Mouse (Mus musculus) forelimb bud, embryonic 11.5 days (tissue): ENCODE results near the gene Selenbp2.
"Not testable (repeated sequence)": the region's sequence is repeated elsewhere in the genome, so short reads cannot be mapped to it uniquely, and the experiment has no call there.

ENCODE experiments used
- DNase-seq: peaks from one replicate; pipeline ENCODE4 v3.0.0-alpha.2; 2012; ENCODE audit warnings: low read depth, low spot score

Gene Selenbp2

DNA sequence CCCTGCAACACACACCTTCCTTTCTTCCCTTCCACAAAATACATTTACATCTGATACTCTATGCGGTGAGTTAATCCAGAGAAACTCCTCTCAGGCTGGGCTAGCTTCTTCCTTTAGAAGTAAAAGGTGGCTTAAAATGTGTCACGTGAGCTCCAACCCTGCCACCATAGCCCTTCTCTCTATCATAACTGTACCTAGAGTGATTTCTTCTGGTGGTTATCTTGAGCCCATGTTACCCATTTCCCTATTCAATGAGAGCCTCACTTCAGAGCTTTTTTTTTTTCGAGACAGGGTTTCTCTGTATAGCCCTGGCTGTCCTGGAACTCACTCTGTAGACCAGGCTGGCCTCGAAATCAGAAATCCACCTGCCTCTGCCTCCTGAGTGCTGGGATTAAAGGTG, 1.7 kb upstream of the Selenbp2 start:
- not testable (repeated sequence) for DNase-seq

DNA sequence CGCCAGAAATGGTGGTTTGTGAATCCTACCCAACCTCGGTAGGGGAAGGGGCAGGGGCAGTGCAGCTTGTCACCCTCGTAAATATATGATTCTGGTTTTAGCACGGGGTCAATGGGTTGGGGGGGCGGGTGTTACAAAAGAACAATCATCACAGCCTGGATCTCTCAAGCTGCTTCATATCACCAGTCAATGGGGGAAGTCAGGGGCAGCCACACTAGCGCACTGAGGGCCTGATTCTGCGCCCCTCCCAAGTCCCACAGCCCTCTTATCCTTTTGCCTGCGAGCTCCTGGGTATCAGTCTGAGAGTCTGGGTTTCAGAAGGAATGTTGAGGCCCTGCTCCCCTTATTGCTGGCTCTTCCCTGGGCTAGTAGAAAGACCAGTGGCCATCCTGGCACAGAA, 518 bp downstream of the Selenbp2 start:
- DNase-seq, result not testable (repeated sequence)

DNA sequence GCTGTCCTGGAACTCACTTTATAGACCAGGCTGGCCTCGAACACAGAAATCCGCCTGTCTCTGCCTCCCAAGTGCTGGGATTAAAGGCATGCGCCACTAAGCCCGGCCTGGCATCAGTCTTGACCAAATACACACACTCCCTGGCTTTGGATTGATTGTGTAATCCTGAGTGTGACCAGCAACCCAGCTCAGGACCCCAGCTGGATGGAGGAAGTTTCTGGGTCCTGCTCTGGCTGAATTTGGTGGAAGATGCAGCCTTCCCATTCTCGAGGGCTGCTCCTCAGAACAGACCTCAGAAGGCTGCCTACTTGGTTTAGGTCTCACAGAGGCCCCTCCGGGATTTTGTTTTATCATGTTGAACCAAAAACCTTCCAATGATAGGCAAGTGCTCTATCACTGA, 2.2 kb downstream of the Selenbp2 start:
- not testable (repeated sequence) for DNase-seq

DNA sequence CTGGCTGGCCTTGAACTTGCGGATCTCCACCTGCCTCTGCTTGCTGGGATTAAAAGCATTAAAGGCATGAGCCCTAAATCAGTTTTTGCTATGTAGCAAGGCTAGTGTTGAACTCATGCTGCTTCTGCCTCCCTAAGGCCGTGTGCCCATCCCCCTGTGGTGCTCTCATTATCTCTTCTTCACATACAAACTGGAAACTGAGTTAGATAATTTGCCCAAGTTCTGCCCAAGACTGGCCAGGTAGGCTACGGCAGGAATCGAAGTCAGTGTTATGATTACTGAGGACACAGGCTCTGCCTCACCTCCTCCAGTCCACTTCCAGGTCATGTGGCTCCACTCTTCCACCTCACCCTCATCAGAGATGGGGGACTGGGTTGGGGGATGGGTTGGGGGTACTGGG, 2.9 kb downstream of the Selenbp2 start:
- not testable (repeated sequence) for DNase-seq

DNA sequence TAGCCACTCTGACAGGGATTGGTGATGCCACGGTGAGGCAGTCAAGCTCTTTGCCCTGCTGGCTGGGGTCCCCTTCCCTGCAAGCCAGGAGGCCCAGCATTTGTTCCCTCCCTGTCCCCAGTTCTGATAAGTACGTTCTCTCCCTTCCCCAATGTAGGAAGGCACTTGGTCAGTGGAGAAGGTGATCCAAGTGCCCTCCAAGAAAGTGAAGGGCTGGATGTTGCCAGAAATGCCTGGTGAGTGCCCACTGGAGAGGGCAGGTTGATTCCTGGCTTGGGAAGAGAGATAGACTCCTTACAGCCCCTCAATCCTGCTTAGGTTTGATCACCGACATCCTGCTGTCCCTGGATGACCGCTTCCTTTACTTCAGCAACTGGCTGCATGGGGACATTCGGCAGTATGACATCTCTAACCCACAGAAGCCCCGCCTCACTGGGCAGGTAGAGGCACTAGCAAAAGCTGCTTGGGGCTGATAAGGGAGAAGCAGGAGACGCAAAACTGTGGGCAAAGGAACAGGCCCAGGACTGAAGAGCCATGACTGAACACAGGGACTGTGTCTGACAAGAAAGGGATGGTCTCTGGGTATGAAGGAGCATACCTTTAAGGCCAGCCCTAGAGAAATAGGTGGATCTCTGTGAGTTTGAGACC, 8.9 kb downstream of the Selenbp2 start:
- DNase-seq, result not testable (repeated sequence)

DNA sequence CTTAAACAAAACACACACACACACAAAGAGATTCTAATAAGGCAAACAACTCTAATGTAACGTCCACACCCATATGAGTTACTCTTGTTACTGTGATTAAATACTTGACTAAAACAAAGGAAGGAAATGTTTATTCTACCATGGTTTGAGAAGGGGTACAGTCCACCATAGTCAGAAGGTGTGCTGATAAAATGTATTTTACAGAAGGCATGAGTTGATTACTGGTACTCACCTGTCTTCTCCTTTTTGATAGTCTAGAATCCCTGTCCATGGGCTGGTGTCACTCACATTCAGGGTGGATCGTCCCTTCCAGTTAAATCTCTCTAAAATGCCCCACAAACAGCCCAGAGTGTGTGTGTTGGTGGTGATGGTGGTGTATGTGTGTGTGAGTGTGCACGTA, 9.5 kb downstream of the Selenbp2 start:
- DNase-seq, result no peak

DNA sequence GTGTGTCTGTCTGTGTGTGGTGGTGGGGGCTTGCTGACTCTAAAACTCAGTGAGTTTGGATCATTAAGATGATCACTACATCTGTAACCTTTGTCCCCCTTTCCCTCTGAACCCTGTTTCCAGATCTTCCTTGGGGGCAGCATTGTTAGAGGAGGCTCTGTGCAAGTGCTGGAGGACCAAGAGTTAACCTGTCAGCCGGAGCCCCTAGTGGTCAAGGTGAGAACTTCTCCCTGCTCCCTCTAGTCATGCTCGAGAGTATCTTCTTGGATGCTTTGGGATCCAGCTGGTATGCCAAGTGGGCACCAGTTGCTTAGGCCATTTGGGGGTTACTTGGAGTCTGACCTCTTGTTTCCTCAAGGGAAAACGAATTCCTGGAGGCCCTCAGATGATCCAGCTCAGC, 10.0 kb downstream of the Selenbp2 start:
- DNase-seq, result not testable (repeated sequence)

DNA sequence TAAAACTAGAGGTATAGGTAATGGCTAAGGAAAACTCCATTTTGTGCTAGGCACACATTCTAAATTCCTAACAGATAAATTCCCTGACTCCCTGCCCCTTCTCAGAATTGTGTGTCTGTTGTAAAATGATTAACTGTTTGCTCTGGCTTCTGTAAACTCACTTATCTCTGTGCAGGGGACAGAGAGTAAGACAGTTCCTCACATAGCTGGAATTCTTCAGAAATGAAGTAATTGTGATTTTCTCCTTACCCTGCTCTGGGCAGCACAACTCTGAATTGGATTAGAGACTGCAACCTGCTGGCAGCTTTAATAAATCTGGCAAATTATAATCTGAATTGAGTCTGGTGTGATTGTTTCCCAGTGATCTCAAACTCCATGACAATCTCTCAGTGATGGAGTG, 17.2 kb downstream of the Selenbp2 start:
- not testable (repeated sequence) for DNase-seq

DNA sequence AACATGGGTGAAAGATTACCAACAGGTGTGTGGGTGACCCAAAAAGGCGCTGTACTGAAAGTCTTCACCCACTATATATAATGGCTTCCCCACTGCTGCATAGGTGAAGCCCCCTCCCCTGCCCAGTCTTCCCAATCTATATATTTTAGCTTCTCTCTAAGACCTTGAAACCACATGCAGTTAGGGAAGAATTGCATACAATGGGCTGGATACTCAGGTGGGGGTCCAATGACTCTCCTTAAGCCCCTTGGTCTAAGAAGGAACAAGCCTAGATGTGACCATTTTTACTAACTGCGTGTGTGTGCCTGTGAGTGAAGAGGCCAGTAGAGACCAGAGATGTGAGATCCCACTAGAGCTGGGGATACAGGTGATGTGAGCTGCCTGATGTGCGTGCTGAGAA, 20.1 kb downstream of the Selenbp2 start:
- not testable (repeated sequence) for DNase-seq

DNA sequence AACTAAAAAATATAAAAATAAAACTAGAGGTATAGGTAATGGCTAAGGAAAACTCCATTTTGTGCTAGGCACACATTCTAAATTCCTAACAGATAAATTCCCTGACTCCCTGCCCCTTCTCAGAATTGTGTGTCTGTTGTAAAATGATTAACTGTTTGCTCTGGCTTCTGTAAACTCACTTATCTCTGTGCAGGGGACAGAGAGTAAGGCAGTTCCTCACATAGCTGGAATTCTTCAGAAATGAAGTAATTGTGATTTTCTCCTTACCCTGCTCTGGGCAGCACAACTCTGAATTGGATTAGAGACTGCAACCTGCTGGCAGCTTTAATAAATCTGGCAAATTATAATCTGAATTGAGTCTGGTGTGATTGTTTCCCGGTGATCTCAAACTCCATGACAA, 24.9 kb downstream of the Selenbp2 start:
- DNase-seq, result not testable (repeated sequence)

DNA sequence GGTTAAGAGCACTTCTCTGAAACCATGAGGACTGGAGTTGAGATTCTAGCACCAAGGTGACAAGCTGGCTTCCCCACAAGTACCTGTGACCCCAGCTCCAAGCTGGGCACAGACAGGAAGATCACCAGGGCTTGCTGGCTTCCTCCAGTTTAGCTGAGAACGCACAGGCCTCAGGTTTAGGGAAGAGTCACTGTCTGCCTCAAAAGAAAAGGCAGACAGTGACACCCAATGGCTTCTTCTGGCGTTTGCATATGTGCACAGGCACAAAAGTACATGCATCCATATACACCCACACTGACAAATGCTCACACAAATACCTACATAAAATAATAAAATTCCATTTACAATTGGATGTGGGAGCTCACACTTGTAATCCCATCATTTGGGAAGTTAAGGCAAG, 30.3 kb downstream of the Selenbp2 start:
- not testable (repeated sequence) for DNase-seq

DNA sequence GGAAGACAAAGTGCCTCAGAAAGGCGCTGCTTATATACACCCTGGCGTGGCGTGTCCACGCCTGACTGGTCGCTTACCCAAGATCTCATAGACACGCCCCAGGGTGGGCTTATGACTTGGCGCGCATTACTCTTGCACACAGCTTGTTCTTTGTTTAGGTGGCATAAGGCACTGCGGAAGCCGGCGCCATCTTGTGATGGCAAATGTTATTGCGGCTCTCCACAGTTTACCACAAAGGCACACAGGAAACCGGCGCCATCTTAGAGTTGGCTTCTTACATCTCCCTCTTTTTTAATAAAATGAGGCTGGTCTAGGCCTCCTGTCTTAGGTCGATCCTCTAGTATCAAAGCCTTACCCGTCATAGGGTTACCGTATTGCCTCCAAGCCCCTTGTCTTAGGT, 52.3 kb downstream of the Selenbp2 start:
- no peak for DNase-seq
